Mouse (Mus musculus) cerebellum, postnatal 14 days (tissue): ENCODE measurements around the gene Retnla.
A peak's percentile ranks its signal among the peaks of the same experiment; 100 is the strongest.
"Not testable (repeated sequence)": the region's sequence is repeated elsewhere in the genome, so short reads cannot be mapped to it uniquely, and the experiment has no call there.

Experiments used
- DNase-seq, 2 experiments: peaks; one replicate each; pipeline ENCODE4 v3.0.0; 2021; ENCODE audit warnings: mixed read lengths in 2 of 2

Retnla gene

DNA sequence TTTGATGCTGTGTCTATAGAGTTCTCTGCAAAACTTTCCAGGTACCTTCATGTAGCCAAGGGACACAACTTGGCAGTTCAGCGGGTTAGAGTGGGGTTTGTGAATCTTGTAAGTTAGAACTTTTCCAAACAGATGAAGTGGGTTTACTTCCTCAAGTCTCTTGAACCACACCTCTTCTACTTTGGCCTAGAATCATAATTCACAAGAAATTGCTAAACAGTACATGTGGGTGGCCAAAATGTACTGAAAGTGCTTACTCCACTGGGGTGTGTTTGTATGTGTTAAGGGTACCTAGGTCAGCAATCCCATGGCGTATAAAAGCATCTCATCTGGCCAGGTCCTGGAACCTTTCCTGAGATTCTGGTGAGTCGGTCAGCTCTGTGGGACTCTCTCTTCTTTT is at the start of gene Retnla:
Retnla (plus strand) TSS at position 286 of the 400 bp plus-strand sequence.
- no peak for DNase-seq

DNA sequence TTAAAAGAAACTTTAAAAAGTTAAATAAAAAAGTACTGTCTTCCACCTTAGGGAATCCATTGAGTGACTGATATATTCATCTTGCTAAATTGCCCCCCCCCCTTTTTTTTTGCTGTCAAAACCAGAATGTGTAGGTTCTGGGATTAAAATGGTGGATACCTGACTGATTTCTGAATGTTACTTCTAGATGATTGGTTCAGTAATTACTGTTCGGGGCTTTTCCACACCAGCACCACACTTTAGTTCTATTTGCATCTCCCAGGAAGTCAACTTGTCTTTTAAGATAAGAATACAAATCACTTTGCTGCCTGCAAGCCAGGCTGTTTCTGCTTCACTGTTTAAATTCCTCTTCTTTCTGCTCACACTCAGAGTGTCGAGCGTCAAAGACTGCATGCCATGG is 44.1 kb upstream of the Retnla start:
- DNase-seq, result no peak

DNA sequence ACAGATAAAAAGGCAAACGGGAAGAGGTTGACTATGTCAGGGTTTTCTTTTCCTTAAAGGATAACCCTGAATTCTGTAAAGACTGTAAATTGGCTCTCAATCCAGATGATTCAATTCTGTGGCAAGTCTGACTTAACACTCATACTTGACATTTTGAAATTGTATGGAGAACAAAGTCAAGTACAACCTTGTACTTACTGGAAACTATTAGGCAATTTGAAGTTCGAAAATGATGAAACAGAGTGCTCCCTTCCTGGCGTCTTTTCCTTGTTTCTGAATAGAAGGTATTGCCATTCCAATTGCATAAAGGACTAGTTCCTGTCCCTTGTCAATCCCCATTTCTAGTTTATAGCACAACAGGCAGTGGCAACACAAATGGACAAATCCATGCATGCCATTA is 42.9 kb upstream of the Retnla start:
- DNase-seq, result no peak

DNA sequence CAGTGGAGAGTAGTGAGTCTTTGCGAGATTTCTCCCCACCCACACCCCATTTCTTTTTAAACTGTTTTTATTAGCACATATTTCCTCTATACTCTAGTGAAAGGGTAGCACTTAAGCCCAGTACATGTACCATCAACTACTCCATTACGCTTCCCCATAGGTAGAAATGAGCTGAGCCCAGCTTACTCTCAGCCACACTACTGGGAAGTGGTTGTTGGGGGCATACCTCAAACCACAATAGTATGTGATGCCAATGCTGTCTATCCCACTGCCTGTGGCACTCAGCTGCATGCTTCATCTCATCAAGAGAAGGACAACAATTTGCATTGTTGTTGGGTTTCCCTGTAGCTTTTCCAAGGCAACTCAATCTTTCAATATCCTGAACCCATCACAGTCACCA is 41.4 kb upstream of the Retnla start:
- DNase-seq, result no peak

DNA sequence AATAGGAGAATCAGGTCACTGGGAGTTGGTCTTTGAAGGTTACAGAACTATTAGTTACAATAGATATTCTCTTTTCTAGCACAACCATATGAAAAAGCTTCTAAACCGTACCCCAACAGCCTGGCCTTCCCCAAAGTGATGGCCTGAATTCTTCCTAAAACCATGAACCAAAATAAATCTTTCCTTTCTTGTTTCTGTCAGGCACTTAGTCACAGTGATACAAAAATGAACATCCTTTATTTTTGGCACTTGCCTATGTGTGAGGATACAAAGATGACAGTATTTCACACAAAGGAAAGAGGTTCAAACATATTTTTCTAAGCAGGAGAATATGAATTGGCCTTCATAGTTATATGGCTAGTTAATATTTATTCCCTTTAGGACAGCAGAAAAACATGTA is 36.9 kb upstream of the Retnla start:
- DNase-seq, result no peak

DNA sequence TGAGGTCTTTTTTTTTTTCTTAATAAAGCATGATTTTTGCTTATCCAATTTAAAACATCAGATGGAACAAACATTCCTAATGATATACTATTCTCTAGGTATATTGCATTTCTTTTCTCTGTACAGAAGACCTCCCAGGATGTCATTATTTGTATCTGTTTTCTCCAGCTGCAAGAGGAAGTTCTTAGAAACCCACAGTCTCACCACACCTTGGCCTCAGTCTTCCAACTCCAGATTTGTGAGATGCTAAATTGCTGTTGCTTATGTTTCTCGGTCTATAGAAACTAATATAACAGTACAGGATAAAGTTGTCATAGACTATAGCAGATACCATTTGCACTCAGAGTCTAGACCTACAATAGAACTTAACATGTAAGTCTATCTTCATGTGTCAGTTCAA is 35.8 kb upstream of the Retnla start:
- no peak for DNase-seq

DNA sequence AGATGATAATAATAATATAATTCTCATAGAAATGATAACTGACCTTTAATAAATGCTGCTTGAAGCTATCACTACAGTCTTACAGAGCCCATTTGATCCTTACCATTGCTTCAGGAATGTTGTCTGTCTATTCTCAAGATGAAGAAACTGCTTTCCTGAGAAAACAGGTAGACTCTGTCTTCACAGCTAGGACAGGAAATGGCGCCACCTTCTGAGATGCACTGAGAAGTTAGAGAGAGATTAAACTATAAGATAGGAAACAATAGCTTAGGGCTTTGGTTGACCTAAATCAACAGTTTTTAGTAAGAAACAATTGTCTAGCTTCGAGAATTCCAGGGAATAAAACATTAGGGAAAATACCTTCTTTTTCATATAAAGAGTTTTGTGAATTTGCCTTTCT is 33.0 kb upstream of the Retnla start:
- DNase-seq, result peak; percentile 43 to 49

DNA sequence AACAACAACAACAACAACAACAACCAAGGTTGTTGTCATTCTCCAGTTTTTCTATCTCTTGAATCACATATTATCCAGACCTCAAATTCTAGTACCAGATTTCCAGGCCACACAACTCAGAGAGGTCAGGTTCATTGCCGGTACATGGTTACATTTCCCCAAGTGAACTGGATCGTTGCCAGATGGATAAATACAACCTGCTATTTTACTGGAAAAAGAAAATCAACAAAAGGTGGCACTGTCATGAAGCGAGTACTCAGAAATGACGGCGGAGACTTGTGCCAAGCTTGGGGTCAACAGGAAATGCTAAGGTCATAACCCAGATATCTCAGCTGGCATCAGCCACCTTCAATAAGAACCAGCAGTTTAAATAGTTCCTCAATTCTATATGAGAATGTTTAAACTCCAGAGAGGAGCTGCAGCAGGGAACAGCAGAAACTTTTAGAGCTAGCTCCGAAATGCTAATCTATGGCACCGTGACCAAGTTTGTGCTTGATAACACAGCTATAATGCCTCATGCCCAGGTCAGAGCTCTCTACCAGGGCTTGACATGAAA is 30.4 kb upstream of the Retnla start:
- DNase-seq, result no peak

DNA sequence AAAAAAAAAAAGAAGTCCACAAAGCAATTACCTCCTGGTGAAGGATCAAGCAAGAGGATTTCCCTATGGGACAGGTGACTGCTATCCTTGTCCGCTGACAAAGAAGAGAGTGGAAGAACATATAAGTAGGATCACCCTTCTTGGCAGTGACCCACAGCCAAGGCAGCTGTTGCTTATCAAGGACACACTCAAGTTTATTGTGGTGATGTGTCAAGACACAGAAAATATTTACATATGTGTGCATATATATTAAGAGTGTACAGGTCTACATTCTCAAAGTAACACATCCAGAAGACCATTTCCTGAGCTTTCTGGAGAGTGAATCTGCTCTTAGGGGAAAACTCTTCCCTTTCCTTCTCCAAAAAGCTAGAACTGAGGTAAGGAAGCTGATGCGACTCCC is 25.7 kb upstream of the Retnla start, which contains the start of gene Retnlb:
Retnlb (plus strand) TSS at position 162 of the 400 bp plus-strand sequence.
- DNase-seq, result no peak

DNA sequence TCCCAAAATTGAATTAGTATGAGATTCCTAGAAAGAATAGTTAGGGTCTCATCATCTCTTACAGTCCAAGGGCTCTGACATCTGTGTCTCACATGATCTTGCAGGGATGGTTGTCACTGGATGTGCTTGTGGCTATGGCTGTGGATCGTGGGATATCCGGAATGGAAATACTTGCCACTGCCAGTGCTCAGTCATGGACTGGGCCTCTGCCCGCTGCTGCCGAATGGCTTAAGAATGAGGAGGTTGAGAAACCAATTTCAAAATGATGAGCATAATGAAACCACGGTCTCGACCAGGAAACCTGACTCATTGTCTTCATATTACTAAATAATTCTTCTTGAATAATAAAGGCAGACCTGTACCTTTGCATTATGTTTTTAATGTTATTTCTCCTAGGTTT is 23.8 kb upstream of the Retnla start:
- no peak for DNase-seq

DNA sequence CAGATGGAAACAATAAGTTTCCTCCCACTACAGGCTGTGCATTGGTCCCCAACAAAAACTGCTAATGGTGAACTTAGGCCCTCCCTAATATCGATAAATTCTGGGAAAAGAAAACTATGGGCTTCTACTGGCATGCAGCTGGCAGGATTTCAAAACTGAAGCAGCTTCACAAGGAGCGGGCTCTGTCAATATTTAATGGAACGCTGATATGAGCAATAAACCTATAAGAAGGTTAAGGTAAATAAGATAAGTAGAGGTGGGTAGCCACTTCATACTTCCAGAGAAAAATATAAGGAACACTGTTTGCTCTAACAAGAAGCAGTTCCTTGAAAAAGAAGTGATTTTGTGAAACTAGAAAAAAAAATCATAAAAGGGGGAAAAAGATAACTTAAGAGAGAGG is 15.9 kb upstream of the Retnla start:
- no peak for DNase-seq

DNA sequence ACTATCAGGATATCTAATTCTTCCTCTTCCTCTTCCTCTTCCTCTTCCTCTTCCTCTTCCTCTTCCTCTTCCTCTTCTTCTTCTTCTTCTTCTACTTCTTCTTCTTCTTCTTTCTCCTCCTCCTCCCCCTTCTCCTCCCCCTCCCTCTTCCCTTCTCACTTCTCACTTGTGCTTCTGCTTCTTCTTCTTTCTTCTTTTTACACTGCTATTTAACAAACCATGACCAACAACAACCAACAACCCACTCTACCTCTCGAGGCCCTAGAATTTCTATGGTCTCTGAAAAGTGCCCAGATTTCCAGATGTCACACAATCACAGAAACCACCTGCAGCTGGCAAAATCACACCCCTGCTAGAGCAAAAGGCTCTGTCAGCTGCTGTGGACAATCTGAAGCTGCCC is 14.7 kb upstream of the Retnla start:
- DNase-seq, result no peak

DNA sequence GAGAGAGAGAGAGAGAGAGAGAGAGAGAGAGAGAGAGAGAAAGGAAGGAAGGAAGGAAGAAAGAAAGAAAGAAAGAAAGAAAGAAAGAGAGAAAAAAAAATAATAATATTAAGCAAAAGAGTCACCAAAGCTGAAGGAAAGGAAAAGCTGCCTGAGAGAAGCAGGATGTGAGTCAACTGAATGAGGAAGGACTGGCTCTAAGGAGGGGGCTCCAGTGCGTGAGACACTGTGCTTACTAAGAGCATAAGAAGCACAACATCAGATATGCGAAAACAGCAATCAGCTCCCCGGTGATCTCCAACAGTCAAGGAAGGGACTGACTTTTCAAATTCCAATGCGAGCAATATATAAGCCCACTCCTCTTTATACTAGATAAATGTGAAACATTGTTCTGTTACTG is 13.3 kb upstream of the Retnla start:
- DNase-seq, result no peak

DNA sequence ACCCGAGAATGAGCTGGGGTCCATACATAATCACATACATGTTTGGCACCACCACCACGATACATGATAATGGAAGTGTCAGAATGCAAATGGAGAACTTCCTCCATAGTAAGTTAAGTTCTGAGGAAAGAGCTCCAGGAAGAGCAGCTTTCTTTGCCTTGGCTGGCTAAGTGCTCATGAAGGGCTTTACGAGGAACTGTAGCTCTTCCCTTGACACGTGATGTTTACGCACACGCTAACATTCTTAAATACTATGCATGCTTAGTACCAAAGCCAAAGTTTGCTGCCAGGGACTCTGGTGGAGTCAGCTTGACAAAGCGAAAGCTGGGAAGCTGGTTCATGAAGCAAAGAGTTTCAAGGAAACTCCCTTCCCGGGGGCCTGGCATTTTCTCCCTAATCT is 10.3 kb upstream of the Retnla start:
- DNase-seq, result no peak

DNA sequence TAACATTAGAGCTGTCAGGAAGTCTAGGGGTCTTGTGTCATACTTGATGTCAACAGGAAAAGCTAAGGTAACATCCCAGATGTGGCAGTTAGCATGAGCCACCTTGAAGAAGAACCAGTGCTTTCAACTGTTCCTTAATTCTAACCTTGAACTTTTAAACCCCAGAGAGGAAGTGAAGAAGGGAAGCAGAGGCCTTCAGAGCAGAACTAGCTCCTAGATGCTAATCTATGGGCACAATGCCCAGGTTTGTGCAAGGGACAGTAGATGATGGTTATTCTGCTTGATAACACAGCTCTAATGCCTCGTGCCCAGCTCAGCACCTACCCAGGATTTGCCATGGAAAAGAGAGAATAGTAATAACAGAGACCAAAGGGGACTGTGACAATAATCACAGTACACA is 8.7 kb upstream of the Retnla start:
- not testable (repeated sequence) for DNase-seq

DNA sequence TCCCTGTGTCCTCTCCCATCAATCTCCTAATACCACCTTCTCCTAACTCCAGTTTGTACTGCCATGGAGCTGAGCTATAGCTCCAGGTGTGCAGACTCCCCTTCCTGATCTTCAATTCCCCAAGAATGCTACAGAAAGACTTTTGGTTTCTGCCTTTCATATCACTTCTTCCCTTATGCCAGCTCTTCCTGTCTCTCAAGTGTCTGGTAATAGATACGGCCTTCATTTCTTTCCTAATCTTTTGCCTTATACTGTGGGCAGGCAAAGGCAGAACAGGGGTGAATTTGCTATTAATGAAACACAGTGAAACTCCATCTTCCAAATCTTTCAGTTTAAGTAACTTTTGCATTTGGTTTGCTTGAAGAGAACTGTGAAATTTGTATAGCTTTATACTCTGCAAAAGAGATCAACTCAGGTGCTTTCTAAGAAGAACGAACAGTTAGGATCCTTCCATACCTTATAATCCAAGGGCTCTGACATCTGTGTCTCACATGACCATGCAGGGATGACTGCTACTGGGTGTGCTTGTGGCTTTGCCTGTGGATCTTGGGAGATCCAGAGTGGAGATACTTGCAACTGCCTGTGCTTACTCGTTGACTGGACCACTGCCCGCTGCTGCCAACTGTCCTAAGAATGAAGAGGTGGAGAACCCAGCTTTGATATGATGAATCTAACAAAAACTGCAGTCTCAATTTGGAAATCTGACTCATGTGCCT is 1.5 kb downstream of the Retnla start:
- no peak for DNase-seq

DNA sequence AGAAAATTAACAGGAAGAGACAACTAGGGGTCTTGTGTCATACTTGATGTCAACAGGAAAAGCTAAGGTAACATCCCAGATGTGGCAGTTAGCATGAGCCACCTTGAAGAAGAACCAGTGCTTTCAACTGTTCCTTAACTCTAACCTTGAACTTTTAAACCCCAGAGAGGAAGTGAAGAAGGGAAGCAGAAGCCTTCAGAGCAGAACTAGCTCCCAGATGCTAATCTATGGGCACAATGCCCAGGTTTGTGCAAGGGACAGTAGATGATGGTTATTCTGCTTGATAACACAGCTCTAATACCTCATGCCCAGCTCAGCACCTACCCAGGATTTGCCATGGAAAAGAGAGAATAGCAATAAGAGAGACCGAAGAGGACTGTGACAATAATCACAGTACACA is 22.7 kb downstream of the Retnla start:
- DNase-seq, result not testable (repeated sequence)

DNA sequence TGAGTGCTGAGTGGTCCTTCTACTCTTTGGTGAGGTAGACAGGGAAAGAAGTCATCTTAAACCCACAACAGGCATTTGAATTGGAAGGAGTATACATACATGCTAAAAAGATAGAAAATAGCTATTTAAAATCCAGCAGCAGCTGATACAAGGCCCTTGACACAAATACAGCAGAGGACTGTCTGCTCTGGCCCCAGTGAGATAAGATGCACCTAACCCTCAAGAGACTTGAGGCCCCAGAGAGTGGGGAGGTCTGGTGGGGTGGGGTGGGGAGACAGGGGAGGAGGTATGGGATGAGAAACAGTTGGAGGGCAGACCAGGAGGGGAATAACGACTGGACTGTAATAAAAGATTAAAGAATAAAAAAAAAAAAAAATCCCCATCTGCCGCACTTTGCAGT is 25.3 kb downstream of the Retnla start:
- no peak for DNase-seq

DNA sequence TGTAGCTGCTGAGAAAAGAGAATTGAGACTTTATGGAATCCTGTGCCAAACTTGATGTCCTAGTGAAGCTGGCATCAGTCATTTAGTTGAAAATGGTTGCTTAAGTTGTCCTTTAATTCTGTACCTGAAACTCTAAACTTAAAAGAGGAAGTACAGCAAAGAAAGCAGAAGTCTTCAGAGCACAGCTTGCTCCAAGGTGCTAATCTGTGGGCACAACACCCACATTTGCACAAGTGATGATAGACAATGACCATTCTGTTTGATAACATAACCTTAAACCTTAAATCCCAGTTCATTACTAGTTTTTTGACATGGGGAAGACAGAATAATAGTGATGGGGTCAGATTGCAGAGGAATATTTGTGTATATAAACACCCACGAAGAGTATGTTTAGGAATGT is 26.3 kb downstream of the Retnla start:
- DNase-seq, result no peak

DNA sequence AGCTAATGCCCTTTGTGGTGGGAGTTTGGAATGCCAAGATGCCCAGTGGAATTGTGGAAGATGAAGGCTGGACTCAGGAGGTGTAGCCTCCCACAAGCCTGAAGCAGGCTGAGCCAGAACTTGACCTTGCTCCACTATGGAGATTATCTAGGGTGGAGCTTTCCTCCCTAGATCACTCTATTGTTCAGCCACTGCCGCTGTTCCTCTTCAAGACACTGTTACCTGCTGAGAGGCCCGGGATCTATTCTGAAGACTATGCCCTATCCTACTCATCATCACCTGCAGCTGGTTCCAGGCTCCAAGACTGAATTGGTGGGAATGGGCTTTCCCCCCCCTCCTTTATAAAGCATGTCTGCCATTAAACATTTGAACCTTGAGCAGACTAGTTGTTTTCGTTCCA is 27.3 kb downstream of the Retnla start:
- DNase-seq, result no peak

DNA sequence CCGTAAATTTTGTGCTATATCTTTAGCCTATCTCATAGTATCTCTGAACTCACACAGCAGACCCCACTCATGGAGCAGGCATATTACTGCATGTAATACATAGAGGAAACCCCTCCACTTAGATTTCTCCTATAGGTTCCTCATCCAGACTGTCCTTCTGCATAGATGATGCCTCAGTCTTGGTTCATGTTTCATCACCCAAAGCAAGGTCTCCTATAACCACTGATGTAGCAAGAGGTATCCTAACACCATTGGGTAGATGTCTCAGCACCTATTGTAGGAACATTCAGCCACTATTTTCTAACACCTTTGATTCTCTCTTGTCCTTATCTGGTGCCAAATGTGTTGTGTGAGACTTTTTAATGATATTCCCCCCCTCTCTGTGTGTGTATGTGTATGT is 29.4 kb downstream of the Retnla start:
- no peak for DNase-seq

DNA sequence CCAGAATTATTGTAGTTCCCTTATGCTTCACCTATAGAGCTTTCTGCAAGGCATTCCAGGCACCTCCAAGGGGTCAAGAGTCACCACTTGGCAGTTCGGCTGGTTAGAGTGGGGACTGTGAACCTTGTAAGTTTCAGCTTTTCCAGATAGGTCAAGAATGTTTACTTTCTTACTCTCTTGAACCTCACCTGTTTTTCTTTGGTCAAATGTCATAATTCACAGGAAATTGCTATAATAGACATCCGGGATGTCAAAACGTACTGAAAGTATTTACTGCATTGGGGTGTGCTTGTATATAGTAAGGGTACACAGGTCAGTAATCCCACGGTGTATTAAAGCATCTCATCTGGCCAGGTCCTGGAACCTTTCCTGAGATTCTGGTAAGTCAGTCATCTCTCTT is 30.0 kb downstream of the Retnla start, which contains the start of gene Retnlg:
Retnlg (plus strand) TSS at position 301 of the 400 bp plus-strand sequence.
- no peak for DNase-seq

DNA sequence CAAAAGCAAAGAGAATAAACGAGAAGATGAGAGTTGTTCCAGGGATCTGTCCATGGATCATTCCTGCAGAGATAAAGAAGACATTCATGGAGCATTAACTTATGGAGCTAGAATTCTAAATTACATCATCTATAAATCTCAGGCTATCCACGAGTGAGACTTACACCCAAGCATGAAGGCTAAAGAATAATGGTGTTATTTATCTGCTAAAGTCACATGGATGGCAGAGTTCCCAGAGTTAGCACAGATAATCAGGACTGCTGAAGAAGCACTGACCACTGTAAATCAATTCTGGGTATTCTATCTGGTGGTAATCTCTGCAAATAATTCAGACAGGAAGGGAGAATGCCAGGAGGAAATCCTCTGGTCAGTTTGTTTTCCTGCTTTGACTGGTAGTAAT is 48.4 kb downstream of the Retnla start:
- DNase-seq, result no peak
